Mouse (Mus musculus): ENCODE data around the gene Sorcs3.

Sorcs3 gene

GRCm38 (mm10) chr19:48703763-48704162, 497.9 kb downstream of the Sorcs3 start:
- no peak for DNase-seq (ENCODE audit: low spot score in 2 of 2)

DNA sequence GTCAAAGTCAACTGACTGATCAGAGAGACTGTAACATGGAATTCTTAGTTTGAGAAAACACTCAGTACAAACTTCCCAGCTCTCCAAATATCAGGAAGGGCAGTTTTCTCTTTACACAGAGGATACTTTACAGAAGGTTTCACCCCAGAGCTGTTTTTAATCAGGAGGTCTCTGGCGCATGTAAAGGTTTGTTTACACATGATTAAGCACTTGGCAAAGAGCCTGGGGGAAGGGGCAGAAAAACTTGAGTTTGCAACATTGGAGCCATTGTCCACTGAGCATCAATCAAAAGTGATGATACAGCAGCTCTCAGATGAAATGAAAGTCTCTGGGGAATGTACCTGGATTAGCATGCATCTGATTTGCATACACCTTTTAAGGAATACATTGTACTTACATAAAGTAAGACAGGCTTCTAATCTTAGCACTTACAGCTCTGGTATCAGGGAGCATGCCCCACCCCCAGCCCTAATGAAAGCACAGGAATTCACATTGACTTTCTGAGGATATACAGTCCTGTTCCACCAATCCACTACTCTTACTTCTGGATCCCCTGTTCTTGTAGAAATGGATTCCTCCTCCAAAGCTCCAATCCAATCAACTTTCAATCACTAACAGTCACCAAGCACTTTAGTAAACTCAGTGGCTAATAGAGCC, 500.6 kb downstream of the Sorcs3 start:
- DNase-seq (ENCODE audit: low spot score in 2 of 2), result no peak

- DNase-seq (ENCODE audit: low spot score in 2 of 2), result no peak
These were observed 501.1 kb downstream of the Sorcs3 start for GRCm38 (mm10) chr19:48706924-48707320.

DNA sequence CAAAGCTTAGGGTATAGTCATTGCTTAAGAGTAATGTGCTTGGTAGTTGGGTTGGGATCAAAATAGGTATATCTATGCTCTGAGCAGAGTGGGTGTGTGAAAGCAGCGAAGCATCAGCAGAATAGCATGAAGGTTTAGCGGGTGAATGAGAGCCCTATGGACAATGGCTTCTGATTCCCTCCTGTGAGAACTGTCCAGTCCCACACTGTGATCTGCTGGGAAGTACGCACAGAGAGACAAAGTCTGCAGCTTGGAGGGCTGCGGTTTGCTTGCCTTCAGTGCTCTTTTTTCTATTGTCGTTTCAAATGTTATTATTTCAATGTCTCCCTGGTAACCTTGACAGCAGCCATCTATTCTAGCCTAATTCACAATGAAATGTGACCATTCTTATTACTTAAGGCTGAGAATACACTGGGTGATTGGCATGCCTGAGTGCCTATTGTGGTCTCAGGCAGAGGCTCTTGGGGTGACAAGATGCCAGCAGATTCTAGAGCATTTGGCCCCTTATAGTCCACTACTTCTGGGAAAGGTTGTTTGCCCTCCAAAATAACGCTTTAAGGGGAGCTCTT, 520.1 kb downstream of the Sorcs3 start:
- DNase-seq (ENCODE audit: low spot score in 2 of 2), result no peak

DNA sequence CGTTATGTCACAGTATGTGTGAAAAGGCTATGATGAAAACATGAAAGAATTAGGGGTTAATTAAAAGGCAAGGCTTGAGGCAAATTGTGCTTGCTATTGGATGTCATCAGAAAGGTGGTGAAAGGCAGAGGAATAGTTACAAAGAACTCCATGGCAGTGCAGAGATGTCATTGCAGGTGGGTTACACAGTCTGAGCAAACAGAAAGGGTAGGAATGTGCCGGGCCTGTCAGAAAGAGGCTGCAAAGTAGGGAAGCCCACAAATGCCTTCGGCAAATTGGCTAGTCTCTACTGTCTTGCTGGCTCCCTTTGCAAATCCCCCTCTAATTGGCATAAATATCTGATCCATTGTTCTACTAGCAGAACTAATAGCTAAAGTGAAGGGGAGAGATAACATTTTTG, 521.2 kb downstream of the Sorcs3 start:
- no peak for DNase-seq (ENCODE audit: low spot score in 2 of 2)

- DNase-seq (ENCODE audit: low spot score in 2 of 2), result no peak
These were observed 521.8 kb downstream of the Sorcs3 start for GRCm38 (mm10) chr19:48727601-48728000.

- no peak for DNase-seq (ENCODE audit: low spot score in 2 of 2)
These were observed 525.9 kb downstream of the Sorcs3 start for GRCm38 (mm10) chr19:48731731-48732130.

DNA sequence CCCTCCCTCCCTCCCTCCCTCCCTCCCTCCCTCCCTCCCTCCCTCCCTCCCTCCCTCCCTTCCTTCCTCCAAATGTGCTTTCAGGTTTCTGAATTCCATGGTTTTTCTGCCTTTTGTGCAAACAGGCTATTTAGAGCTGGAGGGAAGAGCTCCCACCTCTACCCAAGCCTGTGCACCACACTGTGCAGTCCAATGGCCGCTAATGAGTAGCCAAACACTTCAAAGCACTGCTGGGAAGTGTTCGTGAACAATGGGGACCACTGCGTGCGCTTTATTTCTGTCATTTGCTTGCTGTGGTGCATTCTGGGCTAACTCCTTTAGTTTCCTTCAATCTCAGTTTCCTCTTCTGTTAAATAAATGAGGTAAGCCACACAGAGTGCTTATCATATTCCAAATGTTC, 528.5 kb downstream of the Sorcs3 start:
- DNase-seq (ENCODE audit: low spot score in 2 of 2), result no peak

DNA sequence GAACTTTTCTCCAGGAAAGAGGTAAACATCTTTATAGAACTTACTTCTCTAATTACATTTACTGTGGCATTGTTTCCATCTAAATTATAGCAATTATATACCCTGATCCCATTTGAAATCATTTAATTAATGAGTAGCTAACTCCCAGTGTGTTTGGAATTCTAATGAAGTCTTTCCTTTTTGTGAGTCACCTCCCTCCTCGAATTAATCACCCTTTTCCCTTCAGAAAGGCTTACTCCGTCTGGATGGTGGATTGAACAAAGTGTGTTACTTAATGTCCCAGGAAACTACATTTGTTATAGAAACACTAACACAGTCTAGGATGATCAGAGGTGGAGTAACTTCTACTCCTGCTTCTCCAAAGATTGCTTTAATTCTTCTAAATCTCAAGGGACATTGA, 531.7 kb downstream of the Sorcs3 start:
- no peak for DNase-seq (ENCODE audit: low spot score in 2 of 2)

GRCm38 (mm10) chr19:48755156-48755555, 549.3 kb downstream of the Sorcs3 start:
- DNase-seq (ENCODE audit: low spot score in 2 of 2), result no peak

- no peak for DNase-seq (ENCODE audit: low spot score in 2 of 2)
These were observed 551.0 kb downstream of the Sorcs3 start for GRCm38 (mm10) chr19:48756831-48757230.

GRCm38 (mm10) chr19:48766524-48766923, 560.7 kb downstream of the Sorcs3 start:
- DNase-seq (ENCODE audit: low spot score in 2 of 2), result no peak

- no peak for DNase-seq (ENCODE audit: low spot score in 2 of 2)
These were observed 565.7 kb downstream of the Sorcs3 start for GRCm38 (mm10) chr19:48771565-48771964.

DNA sequence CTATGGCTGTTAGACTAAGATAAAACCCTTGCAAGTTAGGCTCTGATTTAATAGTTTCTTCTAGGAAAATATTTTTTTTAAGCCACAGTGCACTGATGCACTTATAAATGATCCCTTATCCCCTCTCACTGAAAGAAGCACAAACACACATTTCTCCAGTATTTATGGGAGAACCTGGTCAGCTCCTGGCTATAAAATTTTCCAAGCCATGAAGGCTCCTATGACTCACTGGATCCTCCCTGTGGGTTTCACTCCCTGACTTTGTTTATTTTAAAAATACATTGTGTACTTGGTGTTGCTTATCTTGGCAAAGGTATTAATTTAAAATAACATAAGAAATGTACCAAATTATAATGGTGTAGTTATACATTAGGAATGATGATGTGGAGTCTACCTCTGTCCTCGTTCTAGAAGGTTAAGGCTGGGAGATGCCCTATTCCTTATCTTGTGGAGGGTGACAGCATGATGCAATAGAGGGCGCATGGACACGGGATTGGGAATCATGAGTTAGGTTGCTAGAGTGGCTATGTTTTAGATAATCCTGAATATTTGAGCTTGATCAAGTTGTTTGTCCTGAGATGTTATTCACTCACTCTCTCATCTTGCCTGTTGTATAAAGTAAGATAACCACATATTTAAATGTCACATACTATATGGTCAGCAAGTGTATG, 573.4 kb downstream of the Sorcs3 start:
- DNase-seq (ENCODE audit: low spot score in 2 of 2), result no peak

DNA sequence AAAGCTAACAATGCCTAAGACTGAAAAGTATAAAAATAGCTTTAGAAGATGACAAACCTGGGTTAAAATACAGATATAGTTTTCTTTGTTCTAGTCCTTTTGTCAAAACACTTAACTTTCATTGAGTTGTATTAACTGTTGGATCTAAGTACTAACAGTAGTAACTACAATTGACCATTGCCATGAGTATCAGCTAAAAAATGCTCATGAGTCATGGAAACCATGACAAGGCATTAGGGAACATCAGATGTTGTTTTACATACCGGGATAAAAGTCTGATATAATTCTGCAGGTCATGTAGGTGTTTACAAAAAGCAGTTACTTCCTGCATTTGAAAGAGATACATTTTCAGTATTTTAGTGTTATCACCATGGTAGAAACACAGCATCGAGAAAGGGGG, 575.0 kb downstream of the Sorcs3 start:
- no peak for DNase-seq (ENCODE audit: low spot score in 2 of 2)

- no peak for DNase-seq (ENCODE audit: low spot score in 2 of 2)
These were observed 576.3 kb downstream of the Sorcs3 start for GRCm38 (mm10) chr19:48782024-48782721.

- no peak for DNase-seq (ENCODE audit: low spot score in 2 of 2)
These were observed 581.4 kb downstream of the Sorcs3 start for GRCm38 (mm10) chr19:48787269-48787668.

DNA sequence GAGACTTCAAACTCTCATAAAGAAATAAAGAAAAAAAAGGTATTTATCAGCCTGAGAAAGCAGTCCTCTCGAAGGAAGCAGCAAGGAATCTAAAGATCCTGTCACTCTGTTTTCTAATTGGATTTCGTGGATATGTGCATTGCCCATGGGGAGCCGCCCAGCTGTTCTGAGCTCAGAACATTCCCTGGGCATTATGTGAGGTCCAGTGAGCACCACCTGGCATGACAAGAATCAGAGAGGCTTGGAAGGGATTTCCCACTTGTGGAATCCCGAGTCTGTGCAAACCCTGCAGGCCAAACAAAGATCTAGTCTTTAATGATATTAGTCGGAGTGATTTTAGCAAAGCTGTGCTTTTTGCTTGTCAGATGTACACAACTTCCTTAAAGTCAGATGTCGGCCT, 598.7 kb downstream of the Sorcs3 start:
- no peak for DNase-seq (ENCODE audit: low spot score in 2 of 2)

GRCm38 (mm10) chr19:48811541-48811940, 605.7 kb downstream of the Sorcs3 start:
- DNase-seq (ENCODE audit: low spot score in 2 of 2), result no peak

DNA sequence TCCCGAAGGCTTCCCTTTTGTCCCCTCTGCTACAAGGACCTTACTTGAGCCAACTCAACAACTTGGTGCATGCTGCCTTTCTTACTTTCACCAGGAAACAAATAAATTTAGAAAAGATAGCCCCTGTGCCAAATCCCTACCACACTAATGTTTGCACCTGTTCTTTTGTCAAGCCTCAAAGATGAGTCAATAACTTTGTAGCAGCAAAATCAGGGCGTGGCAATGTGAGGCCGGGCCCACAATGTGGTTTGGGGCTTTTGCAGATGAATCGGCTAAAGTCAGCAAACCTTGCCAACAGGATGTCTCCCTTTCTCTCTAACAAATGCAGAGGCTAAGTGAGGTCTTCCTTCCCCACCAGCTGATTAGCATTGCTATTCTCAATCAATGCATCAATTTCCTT, 608.0 kb downstream of the Sorcs3 start:
- DNase-seq (ENCODE audit: low spot score in 2 of 2), result no peak

DNA sequence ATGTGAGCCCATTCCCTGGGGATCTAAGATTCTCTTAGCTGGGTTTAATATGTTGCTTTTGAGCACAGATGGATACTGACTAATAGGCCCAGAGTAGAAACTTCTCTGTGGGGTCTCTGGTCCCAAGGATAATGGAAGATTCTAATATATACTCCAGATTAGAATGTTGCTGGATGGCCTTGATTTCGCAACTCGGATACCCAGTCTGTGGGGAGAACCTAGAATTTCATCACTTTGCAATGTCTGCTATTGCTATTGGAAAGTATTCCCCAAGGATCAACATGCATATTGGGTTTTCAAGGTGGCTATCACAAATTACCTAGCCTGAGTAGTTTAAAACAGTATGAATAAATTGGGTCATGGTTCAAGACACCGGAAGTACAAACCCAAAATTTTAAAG, 609.2 kb downstream of the Sorcs3 start:
- DNase-seq (ENCODE audit: low spot score in 2 of 2), result no peak

DNA sequence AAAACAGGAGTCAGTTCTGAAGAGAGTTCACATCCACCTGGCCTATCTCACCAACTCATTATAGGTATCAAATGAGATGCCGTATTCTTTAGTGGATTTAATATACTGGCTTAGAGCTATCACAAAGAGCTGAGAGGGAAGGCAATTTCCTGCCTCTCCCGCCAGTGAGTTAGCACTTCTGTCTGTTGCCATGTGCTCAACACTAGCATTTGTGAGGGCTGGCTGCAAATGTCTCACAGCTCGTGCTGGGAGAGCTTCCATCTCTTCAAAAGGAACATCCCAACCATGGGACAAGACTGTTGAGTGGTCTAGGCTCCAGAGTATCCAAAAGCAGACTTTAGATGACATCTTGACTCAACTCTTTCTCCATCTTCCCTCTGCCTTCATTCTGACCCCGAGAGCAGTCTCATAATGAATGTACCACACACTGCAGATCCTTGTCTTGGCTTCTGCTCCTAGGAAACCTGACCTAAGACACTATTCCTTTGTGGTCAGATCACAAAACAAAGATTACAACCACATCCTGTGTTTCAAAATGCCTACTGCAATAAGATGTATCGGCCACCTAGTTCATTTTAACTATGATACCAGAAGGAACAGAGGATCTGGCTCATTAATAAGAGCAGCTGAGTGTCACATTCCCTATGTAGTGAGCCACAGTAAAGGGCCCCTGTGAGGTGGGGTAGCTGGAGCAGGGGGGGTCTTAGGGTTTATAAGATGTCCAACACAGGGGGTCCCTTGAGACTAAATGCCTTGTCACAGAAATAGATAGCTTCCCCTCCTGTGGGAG, 614.9 kb downstream of the Sorcs3 start:
- DNase-seq (ENCODE audit: low spot score in 2 of 2), result no peak

Data from urinary bladder, adult 18-20 months (tissue).